Mouse (Mus musculus): ENCODE measurements around the gene Pmepa1. TPM values are rescaled to one million over a fixed set of nuclear protein-coding genes. Genes with fewer than 3 reads are reported as not detected.
A peak's percentile ranks its signal among the peaks of the same experiment; 100 is the strongest.

The Pmepa1 gene
- polyA plus RNA-seq (2014; fragmentation: Nextera tagmentation; extraction: Ambion mirVana): 5.3 and 5.9 TPM in 2 replicates

DNA sequence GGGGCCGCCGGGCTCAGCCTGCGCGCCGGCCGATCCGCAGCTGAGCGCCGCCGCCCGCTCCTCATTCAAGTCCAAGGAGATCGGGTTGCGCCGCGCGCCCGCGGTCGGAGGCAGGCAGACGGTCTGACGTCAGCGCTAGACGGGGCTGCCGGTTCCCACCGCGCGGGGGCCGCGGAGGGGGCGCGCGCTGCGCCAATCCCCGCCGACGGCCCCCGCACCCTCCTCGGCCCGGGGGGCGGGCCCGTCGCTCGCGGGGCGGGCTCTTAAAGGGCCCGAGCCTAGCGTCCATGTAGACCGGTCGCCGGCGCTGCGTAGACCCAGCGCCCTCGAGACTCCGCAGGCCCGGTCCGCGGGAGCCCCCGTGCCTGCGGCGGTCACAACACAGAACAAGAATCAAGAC, at the start of gene Pmepa1:
Pmepa1 (minus strand) TSS at position 125 of the 400 bp plus-strand sequence.
- peak within 1 kb of the TSS; percentile 90 for H3K27ac ChIP-seq (ENCODE audit: low read depth, low read length)
- peak; percentile 93 for ATAC-seq (ENCODE audit: insufficient read depth, low FRiP score, low TSS enrichment)
- H3K4me2 ChIP-seq (ENCODE audit: low read depth): peak within 1 kb of the TSS; percentile 88
- H3K9ac ChIP-seq (ENCODE audit: low read length): peak within 1 kb of the TSS; percentile 100
- H3K27me3 ChIP-seq (ENCODE audit: control insufficient read depth, insufficient read depth, low read length): no peaks in the 10 kb centered on the region
- peak within 1 kb of the TSS; percentile 99 for H3K4me3 ChIP-seq (ENCODE audit: low read depth, low read length)
- no peaks in the 10 kb centered on the region for H3K9me3 ChIP-seq (ENCODE audit: control insufficient read depth, low read length)
- H3K4me1 ChIP-seq (ENCODE audit: control insufficient read depth, insufficient read depth, low read length): peaks cover 34% of the 10 kb centered on the region
- DNase-seq (ENCODE audit: low spot score): peak; percentile 95
- under 1% methylated on average over 33 of the region's 61 CpGs for WGBS
- H3K36me3 ChIP-seq (ENCODE audit: control insufficient read depth, insufficient read depth, low read length): no peaks in the 10 kb centered on the region

DNA sequence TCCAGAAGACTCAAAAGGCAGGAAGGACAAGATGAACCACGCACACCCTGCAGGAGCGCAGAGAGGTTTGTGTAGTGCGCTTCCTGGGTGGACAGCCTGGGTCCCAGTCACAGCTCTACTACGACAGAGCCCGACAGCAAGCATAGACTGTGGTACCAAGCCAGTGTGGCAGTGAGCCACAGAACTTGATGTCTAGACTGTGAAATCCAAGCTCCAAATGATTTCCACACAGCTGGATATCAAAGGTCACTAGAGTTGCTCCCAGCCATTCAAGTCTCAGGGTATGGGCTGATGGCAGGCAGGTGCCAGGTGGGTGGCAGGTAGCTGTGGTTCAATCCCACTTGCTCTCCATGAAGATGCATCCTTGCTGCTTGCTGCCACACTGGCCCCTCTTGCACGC, 45.4 kb upstream of the Pmepa1 start:
- Histone ChIP-seq H3K4me2 (ENCODE audit: low read depth) (no peak overlapping the region), H3K9me3 (ENCODE audit: control insufficient read depth, low read length) (no peaks in the 10 kb centered on the region), H3K9ac (ENCODE audit: low read length) (no peak overlapping the region), H3K27me3 (ENCODE audit: control insufficient read depth, insufficient read depth, low read length) (no peaks in the 10 kb centered on the region), H3K4me1 (ENCODE audit: control insufficient read depth, insufficient read depth, low read length) (no peaks in the 10 kb centered on the region), H3K27ac (ENCODE audit: low read depth, low read length) (no peak overlapping the region), H3K4me3 (ENCODE audit: low read depth, low read length) (no peak overlapping the region), H3K36me3 (ENCODE audit: control insufficient read depth, insufficient read depth, low read length) (no peaks in the 10 kb centered on the region)
- ATAC-seq (ENCODE audit: insufficient read depth, low FRiP score, low TSS enrichment) (no peak), DNase-seq (ENCODE audit: low spot score) (no peak)
- 85% methylated on average over 6 of the region's 6 CpGs for WGBS

DNA sequence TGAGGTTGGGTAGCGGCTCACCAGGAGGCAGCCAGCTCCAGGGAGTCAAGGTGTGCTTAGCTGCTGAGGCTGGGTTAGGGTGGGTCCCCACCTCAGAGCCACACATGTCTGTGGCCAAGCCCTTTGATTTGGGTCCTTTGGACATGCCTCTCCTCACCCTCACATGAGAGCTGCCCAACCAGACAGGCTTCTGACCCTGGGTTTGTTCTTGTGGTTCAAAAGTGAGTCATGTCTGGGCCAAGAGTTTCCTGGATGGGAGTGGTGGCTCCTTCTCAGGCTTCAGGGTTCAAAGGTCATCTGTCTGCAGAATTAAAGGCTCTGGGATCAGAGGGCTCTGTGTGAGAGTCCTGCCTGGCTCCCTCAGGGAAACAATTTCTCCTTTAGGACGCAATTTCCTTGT, 44.9 kb upstream of the Pmepa1 start:
- WGBS: 73% methylated on average over 2 of the region's 2 CpGs
- DNase-seq (ENCODE audit: low spot score) (no peak), ATAC-seq (ENCODE audit: insufficient read depth, low FRiP score, low TSS enrichment) (no peak)
- H3K4me1 ChIP-seq (ENCODE audit: control insufficient read depth, insufficient read depth, low read length): no peaks in the 10 kb centered on the region
- no peaks in the 10 kb centered on the region for H3K36me3 ChIP-seq (ENCODE audit: control insufficient read depth, insufficient read depth, low read length)
- H3K27me3 ChIP-seq (ENCODE audit: control insufficient read depth, insufficient read depth, low read length): no peaks in the 10 kb centered on the region
- H3K4me2 ChIP-seq (ENCODE audit: low read depth): no peak overlapping the region
- no peaks in the 10 kb centered on the region for H3K9me3 ChIP-seq (ENCODE audit: control insufficient read depth, low read length)
- H3K27ac ChIP-seq (ENCODE audit: low read depth, low read length): no peak overlapping the region
- no peak overlapping the region for H3K4me3 ChIP-seq (ENCODE audit: low read depth, low read length)
- H3K9ac ChIP-seq (ENCODE audit: low read length): no peak overlapping the region

DNA sequence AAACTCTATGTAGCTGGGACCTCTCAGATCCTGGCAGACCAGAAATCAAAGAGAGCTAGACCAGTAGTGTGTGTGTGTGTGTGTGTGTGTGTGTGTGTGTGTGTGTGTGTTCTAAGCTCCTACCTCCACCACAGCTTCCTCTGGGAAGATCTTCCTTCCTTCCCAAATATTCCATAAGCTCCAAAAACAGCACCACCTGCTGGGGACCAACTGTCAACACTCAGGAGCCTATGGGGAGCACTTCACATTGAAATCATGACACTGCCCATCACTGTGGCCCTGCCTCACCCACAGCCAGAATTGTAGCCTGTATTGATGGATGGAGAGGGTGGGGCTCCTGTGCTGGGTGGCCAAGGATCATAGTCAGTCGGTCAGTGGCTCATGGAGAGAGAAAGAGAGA, 38.0 kb upstream of the Pmepa1 start:
- Histone ChIP-seq H3K4me3 (ENCODE audit: low read depth, low read length) (no peak overlapping the region), H3K27ac (ENCODE audit: low read depth, low read length) (no peak overlapping the region), H3K27me3 (ENCODE audit: control insufficient read depth, insufficient read depth, low read length) (no peaks in the 10 kb centered on the region), H3K36me3 (ENCODE audit: control insufficient read depth, insufficient read depth, low read length) (no peaks in the 10 kb centered on the region), H3K9me3 (ENCODE audit: control insufficient read depth, low read length) (no peaks in the 10 kb centered on the region), H3K9ac (ENCODE audit: low read length) (no peak overlapping the region), H3K4me2 (ENCODE audit: low read depth) (no peak overlapping the region), H3K4me1 (ENCODE audit: control insufficient read depth, insufficient read depth, low read length) (no peaks in the 10 kb centered on the region)
- WGBS: no CpG with 5 or more reads among the region's 1 CpGs
- no peak for DNase-seq (ENCODE audit: low spot score)
- no peak for ATAC-seq (ENCODE audit: insufficient read depth, low FRiP score, low TSS enrichment)

DNA sequence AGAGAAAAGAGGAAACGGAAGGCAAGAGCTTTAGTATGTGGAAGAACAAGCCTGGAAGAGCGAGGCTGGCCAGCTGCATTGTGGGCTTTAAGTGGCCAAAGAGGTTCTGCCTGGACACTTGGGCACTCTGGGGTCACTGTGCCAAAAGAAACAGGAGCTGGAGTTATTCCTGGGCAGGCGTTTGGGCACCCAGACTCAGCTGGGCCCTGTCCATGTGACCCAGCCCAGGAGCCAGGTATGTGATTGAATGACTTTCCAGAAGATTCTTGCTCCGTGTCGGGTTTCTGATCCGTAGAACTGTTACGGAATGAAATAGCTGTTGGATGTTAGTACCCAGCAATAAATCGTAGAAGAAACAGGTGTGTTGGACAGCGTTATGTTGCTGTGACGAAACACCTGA, 32.2 kb upstream of the Pmepa1 start:
- H3K4me3 ChIP-seq (ENCODE audit: low read depth, low read length): no peak overlapping the region
- H3K4me1 ChIP-seq (ENCODE audit: control insufficient read depth, insufficient read depth, low read length): peaks cover 3% of the 10 kb centered on the region; the same call in 1 of the 2 replicates
- WGBS: 91% methylated on average over 10 of the region's 10 CpGs
- DNase-seq (ENCODE audit: low spot score): no peak
- no peak for ATAC-seq (ENCODE audit: insufficient read depth, low FRiP score, low TSS enrichment)
- H3K36me3 ChIP-seq (ENCODE audit: control insufficient read depth, insufficient read depth, low read length): no peaks in the 10 kb centered on the region
- H3K4me2 ChIP-seq (ENCODE audit: low read depth): no peak overlapping the region
- no peak overlapping the region for H3K27ac ChIP-seq (ENCODE audit: low read depth, low read length)
- no peaks in the 10 kb centered on the region for H3K27me3 ChIP-seq (ENCODE audit: control insufficient read depth, insufficient read depth, low read length)
- no peaks in the 10 kb centered on the region for H3K9me3 ChIP-seq (ENCODE audit: control insufficient read depth, low read length)
- no peak overlapping the region for H3K9ac ChIP-seq (ENCODE audit: low read length)

DNA sequence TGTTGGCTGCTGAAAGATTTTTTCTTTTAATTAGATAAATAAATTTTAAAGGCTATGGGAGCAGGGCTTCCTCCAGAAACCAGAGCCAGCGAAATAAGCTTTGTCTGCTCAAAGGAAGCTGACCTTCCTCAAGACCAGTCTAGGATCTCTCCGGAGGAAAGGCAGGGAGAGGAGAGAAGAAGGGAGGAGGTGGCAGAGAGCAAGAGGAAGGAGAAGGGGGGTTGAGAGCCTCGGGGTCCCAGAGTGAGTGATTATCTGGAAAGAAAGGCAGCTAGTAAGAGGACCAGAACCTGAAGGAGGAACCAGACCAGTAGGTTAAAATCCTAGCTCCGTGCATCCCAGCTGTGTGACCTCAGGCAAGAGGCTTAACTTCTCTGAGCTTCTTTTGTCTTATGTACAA, 31.7 kb upstream of the Pmepa1 start:
- no peaks in the 10 kb centered on the region for H3K36me3 ChIP-seq (ENCODE audit: control insufficient read depth, insufficient read depth, low read length)
- no peak for DNase-seq (ENCODE audit: low spot score)
- no peak overlapping the region for H3K4me3 ChIP-seq (ENCODE audit: low read depth, low read length)
- 28% methylated on average over 4 of the region's 4 CpGs for WGBS
- H3K9me3 ChIP-seq (ENCODE audit: control insufficient read depth, low read length): no peaks in the 10 kb centered on the region
- no peak overlapping the region for H3K27ac ChIP-seq (ENCODE audit: low read depth, low read length)
- no peak overlapping the region for H3K4me2 ChIP-seq (ENCODE audit: low read depth)
- no peak; the same call in 1 of the 2 replicates for ATAC-seq (ENCODE audit: insufficient read depth, low FRiP score, low TSS enrichment)
- H3K9ac ChIP-seq (ENCODE audit: low read length): no peak overlapping the region
- H3K27me3 ChIP-seq (ENCODE audit: control insufficient read depth, insufficient read depth, low read length): no peaks in the 10 kb centered on the region
- H3K4me1 ChIP-seq (ENCODE audit: control insufficient read depth, insufficient read depth, low read length): peaks cover 3% of the 10 kb centered on the region; the same call in 1 of the 2 replicates

DNA sequence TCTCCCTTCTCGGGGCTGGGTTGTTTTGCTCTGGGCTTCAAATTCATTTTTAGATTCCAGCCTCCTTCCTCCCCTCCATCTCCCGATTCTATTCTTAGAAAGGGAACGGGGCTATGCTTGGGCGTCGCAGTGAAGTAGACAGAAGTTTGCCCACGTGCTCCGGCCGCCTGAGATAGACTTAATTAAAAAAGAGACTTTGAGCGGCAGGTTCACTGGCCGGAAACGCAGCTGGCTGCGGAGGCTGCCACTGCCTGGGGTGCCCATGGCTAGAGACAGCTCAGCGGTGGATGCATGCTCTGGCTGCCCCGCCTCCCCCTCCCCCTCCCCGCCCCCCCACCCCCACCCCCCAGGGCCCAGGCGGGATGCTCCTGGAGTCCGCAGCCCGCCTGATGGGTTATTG, 31.2 kb upstream of the Pmepa1 start:
- Histone ChIP-seq H3K9ac (ENCODE audit: low read length) (no peak overlapping the region), H3K4me3 (ENCODE audit: low read depth, low read length) (no peak overlapping the region), H3K36me3 (ENCODE audit: control insufficient read depth, insufficient read depth, low read length) (no peaks in the 10 kb centered on the region), H3K4me2 (ENCODE audit: low read depth) (no peak overlapping the region), H3K9me3 (ENCODE audit: control insufficient read depth, low read length) (no peaks in the 10 kb centered on the region), H3K4me1 (ENCODE audit: control insufficient read depth, insufficient read depth, low read length) (peaks cover 3% of the 10 kb centered on the region; the same call in 1 of the 2 replicates), H3K27me3 (ENCODE audit: control insufficient read depth, insufficient read depth, low read length) (no peaks in the 10 kb centered on the region), H3K27ac (ENCODE audit: low read depth, low read length) (no peak overlapping the region)
- peak; percentile 74 for ATAC-seq (ENCODE audit: insufficient read depth, low FRiP score, low TSS enrichment)
- DNase-seq (ENCODE audit: low spot score): peak; percentile 48
- 11% methylated on average over 15 of the region's 18 CpGs for WGBS

DNA sequence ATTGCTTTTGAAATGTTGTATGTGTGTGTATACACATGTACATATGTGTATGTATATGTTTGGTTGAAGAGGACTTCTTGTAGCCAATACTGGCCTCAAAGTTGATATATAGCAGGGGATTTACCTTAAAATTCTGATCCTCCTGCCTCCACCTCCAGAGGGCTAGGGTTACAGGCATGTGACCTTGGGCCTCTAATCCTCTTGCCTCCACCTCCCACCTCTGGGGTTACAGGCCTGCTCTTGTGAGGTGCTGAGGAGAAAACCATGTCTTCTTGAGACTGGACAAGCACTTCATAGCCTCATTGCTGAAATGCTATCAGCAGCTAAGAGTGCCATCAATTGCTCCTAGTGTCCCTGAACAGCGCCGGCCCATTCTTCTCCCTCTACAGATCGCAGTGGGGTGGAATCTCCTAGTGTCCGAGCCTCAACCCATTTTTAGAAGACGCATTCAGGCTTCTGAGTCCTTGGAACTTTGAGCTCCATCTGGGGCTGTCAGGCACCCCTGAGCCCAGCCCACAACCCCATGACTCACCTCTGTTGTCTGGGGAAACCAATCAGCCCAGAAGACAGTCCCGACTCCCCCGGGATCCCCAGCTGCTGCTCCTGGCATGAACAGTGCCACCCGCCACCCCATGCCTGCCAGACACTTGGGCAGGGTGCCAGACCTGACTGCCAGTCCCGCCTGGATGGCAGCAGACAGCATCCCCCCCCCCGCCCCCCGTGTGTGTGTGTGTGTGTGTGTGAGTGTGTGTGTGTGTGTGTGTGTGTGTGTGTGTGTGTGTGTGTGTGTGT, 30.6 kb upstream of the Pmepa1 start:
- no peaks in the 10 kb centered on the region for H3K27me3 ChIP-seq (ENCODE audit: control insufficient read depth, insufficient read depth, low read length)
- 53% methylated on average over 9 of the region's 11 CpGs for WGBS
- peaks cover 3% of the 10 kb centered on the region; the same call in 1 of the 2 replicates for H3K4me1 ChIP-seq (ENCODE audit: control insufficient read depth, insufficient read depth, low read length)
- no peaks in the 10 kb centered on the region for H3K36me3 ChIP-seq (ENCODE audit: control insufficient read depth, insufficient read depth, low read length)
- ATAC-seq (ENCODE audit: insufficient read depth, low FRiP score, low TSS enrichment) (peak; percentile 70), DNase-seq (ENCODE audit: low spot score) (no peak)
- no peak overlapping the region for H3K27ac ChIP-seq (ENCODE audit: low read depth, low read length)
- no peak overlapping the region for H3K4me3 ChIP-seq (ENCODE audit: low read depth, low read length)
- no peaks in the 10 kb centered on the region for H3K9me3 ChIP-seq (ENCODE audit: control insufficient read depth, low read length)
- no peak overlapping the region for H3K4me2 ChIP-seq (ENCODE audit: low read depth)
- no peak overlapping the region for H3K9ac ChIP-seq (ENCODE audit: low read length)

DNA sequence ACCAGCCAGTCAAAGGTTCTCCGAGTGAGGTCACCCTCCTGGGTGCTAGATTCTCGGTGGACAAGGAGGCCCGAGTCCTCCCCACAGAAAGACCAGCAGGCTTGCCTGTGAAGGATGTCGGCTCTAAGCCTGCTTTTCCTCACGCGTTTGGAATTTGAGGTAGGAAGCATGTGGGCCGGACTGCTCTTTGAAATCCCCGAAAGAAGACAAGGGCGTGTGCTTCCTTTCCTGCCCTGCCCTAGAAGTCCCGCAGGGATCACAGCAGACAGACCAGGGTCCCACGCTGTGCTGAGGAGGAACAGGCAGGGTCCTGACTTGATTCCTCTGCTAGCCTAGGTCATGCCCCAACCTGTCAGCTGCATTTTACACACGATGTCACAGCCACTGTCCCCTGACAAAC, 28.7 kb upstream of the Pmepa1 start:
- Histone ChIP-seq H3K9me3 (ENCODE audit: control insufficient read depth, low read length) (no peaks in the 10 kb centered on the region), H3K9ac (ENCODE audit: low read length) (no peak overlapping the region), H3K27me3 (ENCODE audit: control insufficient read depth, insufficient read depth, low read length) (no peaks in the 10 kb centered on the region), H3K27ac (ENCODE audit: low read depth, low read length) (no peak overlapping the region), H3K36me3 (ENCODE audit: control insufficient read depth, insufficient read depth, low read length) (no peaks in the 10 kb centered on the region), H3K4me2 (ENCODE audit: low read depth) (no peak overlapping the region), H3K4me3 (ENCODE audit: low read depth, low read length) (no peak overlapping the region), H3K4me1 (ENCODE audit: control insufficient read depth, insufficient read depth, low read length) (peaks cover 3% of the 10 kb centered on the region; the same call in 1 of the 2 replicates)
- DNase-seq (ENCODE audit: low spot score): no peak
- no peak for ATAC-seq (ENCODE audit: insufficient read depth, low FRiP score, low TSS enrichment)
- WGBS: 40% methylated on average over 12 of the region's 12 CpGs

All from neural tube, embryonic 11.5 days (tissue).